Mouse (Mus musculus) kidney, adult 10 weeks (tissue): ENCODE measurements around the gene Slc26a3. TPM values are rescaled to one million over a fixed set of nuclear protein-coding genes. Genes with fewer than 3 reads are reported as not detected.

Experiments used
- polyA plus RNA-seq: library from polyadenylated mRNA; stranded (reverse); fragments of 350-450 nt; fragmentation: Illumina TruSeq; extraction: RNeasy Lipid Tissue Mini Kit (QIAGEN cat#74804); gene quantifications from one replicate; pipeline ENCODE4 v1.2.3, GENCODE M21; 2014; ENCODE audit warnings: low read depth, low replicate concordance

Gene Slc26a3
- polyA plus RNA-seq = 0.20 TPM

GRCm38 (mm10) chr12:31390571-31390970, at the start of gene Slc26a3:
Gene Slc26a3, plus strand, starts transcription at chr12:31390871.

GRCm38 (mm10) chr12:31350944-31351928, 39.4 kb upstream of the Slc26a3 start, which contains the start of gene Dld:
Gene Dld, minus strand, starts transcription at chr12:31351453.

GRCm38 (mm10) chr12:31499314-31500131, 108.9 kb downstream of the Slc26a3 start, which contains the start of gene Cbll1:
Gene Cbll1, minus strand, starts transcription at chr12:31499616.

Other genes starting within 250 kb of the Slc26a3 start
- not detected for gene Gm6993, start 150.1 kb upstream of the Slc26a3 start, polyA plus RNA-seq
- gene Lamb1, start 125.6 kb upstream of the Slc26a3 start, polyA plus RNA-seq = 42.9 TPM
- 996 TPM for gene Dld, start 39.4 kb upstream of the Slc26a3 start, polyA plus RNA-seq
- gene Cbll1, start 108.7 kb downstream of the Slc26a3 start, polyA plus RNA-seq = 19.8 TPM
- gene Slc26a4, start 169.1 kb downstream of the Slc26a3 start, polyA plus RNA-seq = 59.4 TPM
- 93.1 TPM for gene Bcap29, start 243.8 kb downstream of the Slc26a3 start, polyA plus RNA-seq